Mouse (Mus musculus) lung, embryonic 14.5 days (tissue): Measurements from ENCODE around the gene Mvb12b. TPM values are rescaled to one million over a fixed set of nuclear protein-coding genes. Genes with fewer than 3 reads are reported as not detected.

Experiments
- ATAC-seq: fragments of 200-750 bp; cut with Nextera tagmentation; 2 replicates; pipeline ENCODE4 v1.8.0; 2017; ENCODE audit warnings: mild to moderate bottlenecking, moderate TSS enrichment, moderate library complexity; ENCODE audit not compliant: insufficient read depth
- DNase-seq: peaks from one replicate; pipeline ENCODE4 v3.0.0-alpha.2; 2015
- H3K27ac ChIP-seq: fragments of 300-500 bp; sonication (generic); 2 replicates; pipeline ENCODE4 v1.5.1; 2014; ENCODE audit warnings: low read depth, mild to moderate bottlenecking, moderate library complexity
- H3K27me3 ChIP-seq: fragments of 300-500 bp; sonication (generic); 2 replicates; pipeline ENCODE4 v1.6.1; 2014; ENCODE audit warnings: low read length, control low read depth; ENCODE audit not compliant: insufficient read depth
- H3K36me3 ChIP-seq: fragments of 300-500 bp; sonication (generic); 2 replicates; pipeline ENCODE4 v1.6.1; 2014; ENCODE audit warnings: control low read depth; ENCODE audit not compliant: insufficient read depth
- H3K4me1 ChIP-seq: fragments of 300-500 bp; sonication (generic); 2 replicates; pipeline ENCODE4 v1.6.1; 2014; ENCODE audit warnings: antibody characterized with exemption, control low read depth; ENCODE audit not compliant: insufficient read depth
- H3K4me2 ChIP-seq: fragments of 300-500 bp; sonication (generic); 2 replicates; pipeline ENCODE4 v1.6.1; 2014; ENCODE audit warnings: mild to moderate bottlenecking
- H3K4me3 ChIP-seq: fragments of 300-500 bp; sonication (generic); 2 replicates; pipeline ENCODE4 v1.5.1; 2014; ENCODE audit warnings: low read depth, low read length
- H3K9ac ChIP-seq: fragments of 300-500 bp; sonication (generic); 2 replicates; pipeline ENCODE4 v1.6.1; 2014
- H3K9me3 ChIP-seq: fragments of 300-500 bp; sonication (generic); 2 replicates; pipeline ENCODE4 v1.6.1; 2016; ENCODE audit warnings: low read depth, low read length, control low read depth
- CTCF ChIP-seq: IDR thresholded peaks from 2 replicates; pipeline ENCODE4 v1.5.1; 2016; ENCODE audit warnings: antibody characterized with exemption, low read depth
- WGBS: fragments of 180-500 bp; shearing (Covaris S2); extraction: QIAGEN DNeasy Blood & Tissue Kit; methylation state at CpG from one replicate; pipeline ENCODE4 v1.1.7; 2014; 5-methylcytosine and 5-hydroxymethylcytosine counted together
- polyA plus RNA-seq: library from polyadenylated mRNA; unstranded; fragments of >200 nt; fragmentation: Nextera tagmentation; extraction: Ambion mirVana; gene quantifications from 2 replicates; pipeline ENCODE4 v1.2.1, GENCODE M21; 2014

The Mvb12b gene
- polyA plus RNA-seq, 1 experiment from 2014 or later, result 20.7 TPM

- 60% methylated on average over 3 of the region's 3 CpGs for WGBS
- ATAC-seq (no peak), DNase-seq (no peak)
- Histone ChIP-seq H3K4me3 (no peak overlapping the region), H3K4me1 (0 out of 2 replicates have a peak, but pooled peaks cover 4% of the 10 kb centered on the region), H3K9me3 (no peaks in the 10 kb centered on the region), H3K36me3 (no peaks in the 10 kb centered on the region), H3K27ac (no peak overlapping the region), H3K4me2 (no peak overlapping the region), H3K9ac (no peak overlapping the region), H3K27me3 (0 out of 2 replicates have a peak, but pooled peaks cover 3% of the 10 kb centered on the region)
- peak; percentile 42 for TF ChIP-seq CTCF
These were observed 188.8 kb downstream of the Mvb12b start for GRCm38 (mm10) chr2:33698898-33699297.

- Histone ChIP-seq H3K27ac (no peak overlapping the region), H3K9ac (no peak overlapping the region), H3K9me3 (no peaks in the 10 kb centered on the region), H3K36me3 (no peaks in the 10 kb centered on the region), H3K4me3 (no peak overlapping the region), H3K27me3 (0 out of 2 replicates have a peak, but pooled peaks cover 3% of the 10 kb centered on the region), H3K4me2 (no peak overlapping the region), H3K4me1 (no peaks in the 10 kb centered on the region)
- ATAC-seq, result no peak
- TF ChIP-seq CTCF, result 0 out of 2 replicates have a peak, but pooled peaks have one; percentile 20
- 65% methylated on average over 3 of the region's 3 CpGs for WGBS
- no peak for DNase-seq
These were observed 191.3 kb downstream of the Mvb12b start for GRCm38 (mm10) chr2:33696428-33696827.

DNA sequence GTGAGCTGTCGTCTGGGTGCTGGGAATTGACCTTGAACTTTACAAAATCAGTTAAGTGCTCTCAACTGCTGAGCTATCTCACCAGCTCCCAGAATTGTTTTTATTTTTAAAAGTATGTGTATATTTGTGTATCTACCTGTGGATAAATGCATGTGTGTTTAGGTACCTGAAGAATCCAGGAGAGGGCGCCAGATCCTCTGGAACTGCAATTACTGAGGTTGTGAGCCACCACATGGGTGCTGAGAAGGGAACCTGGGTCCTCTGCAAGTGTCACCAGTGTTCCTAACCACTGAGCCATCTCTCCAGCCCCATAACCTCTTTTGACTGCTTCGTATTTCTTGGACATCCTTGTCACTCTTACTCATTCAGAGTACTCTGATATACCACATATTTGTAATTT lies 193.8 kb downstream of the Mvb12b start:
- Histone ChIP-seq H3K4me1 (no peaks in the 10 kb centered on the region), H3K9ac (no peak overlapping the region), H3K27me3 (0 out of 2 replicates have a peak, but pooled peaks cover under 1% of the 10 kb centered on the region), H3K4me2 (no peak overlapping the region), H3K9me3 (no peaks in the 10 kb centered on the region), H3K36me3 (no peaks in the 10 kb centered on the region), H3K27ac (no peak overlapping the region), H3K4me3 (no peak overlapping the region)
- TF ChIP-seq CTCF, result no peak
- 63% methylated on average over 3 of the region's 3 CpGs for WGBS
- no peak for DNase-seq
- ATAC-seq, result no peak

DNA sequence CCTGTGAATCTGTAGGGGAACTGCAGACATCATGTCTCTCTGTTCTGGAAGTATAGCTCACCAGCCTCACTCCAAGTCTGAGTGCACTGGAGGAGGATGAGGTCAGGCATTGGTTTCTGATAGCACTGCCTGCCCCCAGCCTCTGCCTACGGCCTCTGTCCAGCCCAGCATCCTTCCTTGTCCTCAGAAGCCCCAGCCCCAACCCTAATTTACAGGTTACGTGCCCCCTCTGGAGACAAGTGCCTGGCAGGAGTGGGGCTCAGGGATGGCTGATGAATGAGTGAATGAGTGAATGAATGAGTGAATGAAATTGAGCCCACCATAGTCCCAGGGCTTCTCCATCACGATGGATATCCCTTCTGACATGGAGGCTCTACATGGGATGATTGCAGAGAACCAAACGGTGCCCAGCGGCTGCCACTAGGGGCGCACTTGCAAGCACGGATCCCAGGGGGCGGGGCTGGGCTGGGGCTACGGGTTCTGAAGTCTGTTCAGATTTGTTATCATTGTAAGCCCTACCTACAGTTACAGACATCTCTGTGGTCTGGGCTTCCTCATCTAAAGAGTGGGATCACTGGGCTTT lies 197.8 kb downstream of the Mvb12b start:
- no peaks in the 10 kb centered on the region for H3K4me1 ChIP-seq
- WGBS, result 19% methylated on average over 9 of the region's 9 CpGs
- no peak overlapping the region for H3K9ac ChIP-seq
- peaks cover 8% of the 10 kb centered on the region; the same call in 1 of the 2 replicates for H3K27me3 ChIP-seq
- peak; percentile 62 for DNase-seq
- no peaks in the 10 kb centered on the region for H3K9me3 ChIP-seq
- ATAC-seq, result peak; percentile 21; the same call in 1 of the 2 replicates
- TF ChIP-seq CTCF, result peak; percentile 81
- no peak overlapping the region for H3K4me3 ChIP-seq
- no peak overlapping the region for H3K4me2 ChIP-seq
- no peaks in the 10 kb centered on the region for H3K36me3 ChIP-seq
- H3K27ac ChIP-seq, result no peak overlapping the region

- no peaks in the 10 kb centered on the region for H3K4me1 ChIP-seq
- H3K4me2 ChIP-seq, result no peak overlapping the region
- no peak for TF ChIP-seq CTCF
- 42% methylated on average over 23 of the region's 23 CpGs for WGBS
- DNase-seq (no peak), ATAC-seq (no peak)
- no peak overlapping the region for H3K27ac ChIP-seq
- no peak overlapping the region for H3K9ac ChIP-seq
- H3K27me3 ChIP-seq, result peaks cover 8% of the 10 kb centered on the region; the same call in 1 of the 2 replicates
- no peak overlapping the region for H3K4me3 ChIP-seq
- no peaks in the 10 kb centered on the region for H3K36me3 ChIP-seq
- no peaks in the 10 kb centered on the region for H3K9me3 ChIP-seq
These were observed 198.4 kb downstream of the Mvb12b start for GRCm38 (mm10) chr2:33689155-33689879.

GRCm38 (mm10) chr2:33683594-33683993 lies 204.2 kb downstream of the Mvb12b start:
- Histone ChIP-seq H3K9ac (no peak overlapping the region), H3K36me3 (no peaks in the 10 kb centered on the region), H3K4me1 (no peaks in the 10 kb centered on the region), H3K27me3 (peaks cover 5% of the 10 kb centered on the region; the same call in 1 of the 2 replicates), H3K27ac (no peak overlapping the region), H3K4me2 (no peak overlapping the region), H3K9me3 (no peaks in the 10 kb centered on the region), H3K4me3 (no peak overlapping the region)
- DNase-seq (no peak), ATAC-seq (no peak)
- WGBS, result 66% methylated on average over 4 of the region's 4 CpGs
- TF ChIP-seq CTCF, result no peak

GRCm38 (mm10) chr2:33683095-33683494 lies 204.7 kb downstream of the Mvb12b start:
- ATAC-seq (no peak), DNase-seq (no peak)
- Histone ChIP-seq H3K4me3 (no peak overlapping the region), H3K27ac (no peak overlapping the region), H3K4me2 (no peak overlapping the region), H3K27me3 (no peaks in the 10 kb centered on the region), H3K9me3 (no peaks in the 10 kb centered on the region), H3K4me1 (no peaks in the 10 kb centered on the region), H3K36me3 (no peaks in the 10 kb centered on the region), H3K9ac (no peak overlapping the region)
- TF ChIP-seq CTCF, result no peak
- 13% methylated on average over 6 of the region's 6 CpGs for WGBS
